Mouse (Mus musculus): ENCODE measurements around the gene Cmip. TPM values are rescaled to one million over a fixed set of nuclear protein-coding genes. Genes with fewer than 3 reads are reported as not detected.

The Cmip gene
- polyA plus RNA-seq, 1 experiment from 2014 or later, result 18.7 TPM

GRCm38 (mm10) chr8:117342735-117343385, 86.0 kb downstream of the Cmip start:
- Histone ChIP-seq H3K9ac (no peak overlapping the region), H3K36me3 (0 out of 2 replicates have a peak, but pooled peaks cover under 1% of the 10 kb centered on the region), H3K4me1 (peaks cover 94% of the 10 kb centered on the region), H3K4me2 (0 out of 2 replicates have a peak overlapping the region, but pooled peaks have one; percentile 12), H3K9me3 (replicated peaks) (no peaks in the 10 kb centered on the region), H3K4me3 (no peak overlapping the region), H3K27me3 (replicated peaks) (no peaks in the 10 kb centered on the region), H3K27ac (peak overlapping the region; percentile 57)
- WGBS (ENCODE audit: insufficient replicate concordance), result 44% methylated on average over 8 of the region's 8 CpGs
- no peak for ATAC-seq

GRCm38 (mm10) chr8:117343484-117343883, 86.6 kb downstream of the Cmip start:
- Histone ChIP-seq H3K27me3 (replicated peaks) (no peaks in the 10 kb centered on the region), H3K4me3 (no peak overlapping the region), H3K9me3 (replicated peaks) (no peaks in the 10 kb centered on the region), H3K4me2 (0 out of 2 replicates have a peak overlapping the region, but pooled peaks have one; percentile 12), H3K36me3 (0 out of 2 replicates have a peak, but pooled peaks cover 2% of the 10 kb centered on the region), H3K4me1 (peaks cover 94% of the 10 kb centered on the region), H3K27ac (peak overlapping the region; percentile 57), H3K9ac (no peak overlapping the region)
- WGBS (ENCODE audit: insufficient replicate concordance), result 45% methylated on average over 10 of the region's 10 CpGs
- no peak for ATAC-seq

- H3K4me2 ChIP-seq, result no peak overlapping the region
- WGBS (ENCODE audit: insufficient replicate concordance), result 56% methylated on average over 11 of the region's 11 CpGs
- H3K27ac ChIP-seq, result no peak overlapping the region
These were observed 88.0 kb downstream of the Cmip start for GRCm38 (mm10) chr8:117344899-117345298.

GRCm38 (mm10) chr8:117345376-117345775, 88.5 kb downstream of the Cmip start:
- Histone ChIP-seq H3K4me3 (no peak overlapping the region), H3K4me1 (peaks cover 93% of the 10 kb centered on the region), H3K27ac (no peak overlapping the region)

More at GRCm38 (mm10) chr8:117344899-117345298, 88.0 kb downstream of the Cmip start:
- no peaks in the 10 kb centered on the region for H3K27me3 ChIP-seq (replicated peaks)
- peaks cover 94% of the 10 kb centered on the region for H3K4me1 ChIP-seq
- 0 out of 2 replicates have a peak, but pooled peaks cover 2% of the 10 kb centered on the region for H3K36me3 ChIP-seq
- H3K9ac ChIP-seq, result no peak overlapping the region
- H3K4me3 ChIP-seq, result no peak overlapping the region
- no peaks in the 10 kb centered on the region for H3K9me3 ChIP-seq (replicated peaks)
- no peak for ATAC-seq

GRCm38 (mm10) chr8:117347556-117347955, 90.7 kb downstream of the Cmip start:
- Histone ChIP-seq H3K27me3 (replicated peaks) (no peaks in the 10 kb centered on the region), H3K9me3 (replicated peaks) (no peaks in the 10 kb centered on the region), H3K27ac (no peak overlapping the region; the same call in 1 of the 2 replicates), H3K4me1 (peaks cover 96% of the 10 kb centered on the region), H3K4me3 (no peak overlapping the region), H3K36me3 (0 out of 2 replicates have a peak, but pooled peaks cover 2% of the 10 kb centered on the region), H3K4me2 (peak overlapping the region; percentile 61), H3K9ac (peak overlapping the region; percentile 55; the same call in 1 of the 2 replicates)
- WGBS (ENCODE audit: insufficient replicate concordance), result 76% methylated on average over 4 of the region's 4 CpGs
- ATAC-seq, result no peak

More at GRCm38 (mm10) chr8:117345376-117345775, 88.5 kb downstream of the Cmip start:
- 0 out of 2 replicates have a peak, but pooled peaks cover 2% of the 10 kb centered on the region for H3K36me3 ChIP-seq
- H3K27me3 ChIP-seq (replicated peaks), result no peaks in the 10 kb centered on the region
- H3K9ac ChIP-seq, result no peak overlapping the region
- no peak overlapping the region for H3K4me2 ChIP-seq
- H3K9me3 ChIP-seq (replicated peaks), result no peaks in the 10 kb centered on the region
- 71% methylated on average over 11 of the region's 11 CpGs for WGBS (ENCODE audit: insufficient replicate concordance)
- no peak for ATAC-seq

GRCm38 (mm10) chr8:117348718-117349394, 92.0 kb downstream of the Cmip start:
- H3K27me3 ChIP-seq (replicated peaks), result no peaks in the 10 kb centered on the region
- H3K4me1 ChIP-seq, result peaks cover 96% of the 10 kb centered on the region
- 0 out of 2 replicates have a peak, but pooled peaks cover 2% of the 10 kb centered on the region for H3K36me3 ChIP-seq
- H3K9ac ChIP-seq, result peak overlapping the region; percentile 51
- no peak for ATAC-seq
- 52% methylated on average over 11 of the region's 11 CpGs for WGBS (ENCODE audit: insufficient replicate concordance)
- H3K9me3 ChIP-seq (replicated peaks), result no peaks in the 10 kb centered on the region
- H3K4me2 ChIP-seq, result peak overlapping the region; percentile 61
- peak overlapping the region; percentile 14; the same call in 1 of the 2 replicates for H3K4me3 ChIP-seq
- H3K27ac ChIP-seq, result peak overlapping the region; percentile 74

GRCm38 (mm10) chr8:117349541-117349940, 92.7 kb downstream of the Cmip start:
- Histone ChIP-seq H3K4me1 (peaks cover 94% of the 10 kb centered on the region), H3K27ac (peak overlapping the region; percentile 74), H3K9me3 (replicated peaks) (no peaks in the 10 kb centered on the region), H3K4me3 (no peak overlapping the region), H3K9ac (peak overlapping the region; percentile 51), H3K27me3 (replicated peaks) (no peaks in the 10 kb centered on the region), H3K4me2 (peak overlapping the region; percentile 61), H3K36me3 (0 out of 2 replicates have a peak, but pooled peaks cover 2% of the 10 kb centered on the region)
- 17% methylated on average over 4 of the region's 4 CpGs for WGBS (ENCODE audit: insufficient replicate concordance)
- peak; percentile 88 for ATAC-seq

- H3K9me3 ChIP-seq (replicated peaks), result no peaks in the 10 kb centered on the region
- peaks cover 16% of the 10 kb centered on the region; the same call in 1 of the 2 replicates for H3K36me3 ChIP-seq
- ATAC-seq, result no peak
- no peak overlapping the region for H3K4me2 ChIP-seq
- H3K9ac ChIP-seq, result no peak overlapping the region
- 78% methylated on average over 4 of the region's 4 CpGs for WGBS (ENCODE audit: insufficient replicate concordance)
- no peaks in the 10 kb centered on the region for H3K27me3 ChIP-seq (replicated peaks)
- no peak overlapping the region for H3K27ac ChIP-seq
- no peak overlapping the region for H3K4me3 ChIP-seq
- peaks cover 95% of the 10 kb centered on the region for H3K4me1 ChIP-seq
These were observed 95.2 kb downstream of the Cmip start for GRCm38 (mm10) chr8:117352098-117352497.

- no peak overlapping the region for H3K4me3 ChIP-seq
- 0 out of 2 replicates have a peak overlapping the region, but pooled peaks have one; percentile 22 for H3K9ac ChIP-seq
- H3K27ac ChIP-seq, result no peak overlapping the region
- H3K4me2 ChIP-seq, result no peak overlapping the region
- H3K4me1 ChIP-seq, result peaks cover 95% of the 10 kb centered on the region
- peaks cover 17% of the 10 kb centered on the region; the same call in 1 of the 2 replicates for H3K36me3 ChIP-seq
- H3K9me3 ChIP-seq (replicated peaks), result no peaks in the 10 kb centered on the region
- ATAC-seq, result no peak
- H3K27me3 ChIP-seq (replicated peaks), result no peaks in the 10 kb centered on the region
- 71% methylated on average over 12 of the region's 12 CpGs for WGBS (ENCODE audit: insufficient replicate concordance)
These were observed 98.4 kb downstream of the Cmip start for GRCm38 (mm10) chr8:117355111-117355831.

- peaks cover 95% of the 10 kb centered on the region for H3K4me1 ChIP-seq
- H3K27me3 ChIP-seq (replicated peaks), result no peaks in the 10 kb centered on the region
- no peak overlapping the region for H3K4me2 ChIP-seq
- no peak overlapping the region for H3K4me3 ChIP-seq
- no peaks in the 10 kb centered on the region for H3K9me3 ChIP-seq (replicated peaks)
- ATAC-seq, result no peak
- WGBS (ENCODE audit: insufficient replicate concordance), result 78% methylated on average over 13 of the region's 13 CpGs
- H3K27ac ChIP-seq, result no peak overlapping the region
- peaks cover 17% of the 10 kb centered on the region; the same call in 1 of the 2 replicates for H3K36me3 ChIP-seq
- peak overlapping the region; percentile 22; the same call in 1 of the 2 replicates for H3K9ac ChIP-seq
These were observed 99.3 kb downstream of the Cmip start for GRCm38 (mm10) chr8:117356109-117356672.
